10 mouse cellular contexts compared by ENCODE assay signal in genomic region chr12:108984471-108984870, GRCm38 (mm10).
DNase-seq lines count a peak whose midpoint lies in the region; ATAC-seq and TF ChIP-seq lines count a peak whose summit lies in the region.
"Had no signal": no experiment of that assay in that cellular context is flagged by ENCODE, and none has a peak within 500 bp of the region (broad histone marks: within the 10 kb centered on the region; RNA-seq: fewer than 3 reads in every experiment).

No protein-coding gene starts in this region.

- TF ChIP-seq CTCF in gastrocnemius, adult 2 months (IDR thresholded peaks at IDR 0.05), result no peak

- intact Hi-C loops in gastrocnemius, adult 2 months (cut with DNase I), result no loop called here

- H3K9me3 ChIP-seq in neural tube, embryonic 13.5 days, result no peaks in the 10 kb centered on the region

- no peak overlapping the region for H3K4me3 ChIP-seq in gastrocnemius, adult 2 months
- no peak overlapping the region for H3K4me3 ChIP-seq in neural tube, embryonic 13.5 days

- peak; percentile 44 for DNase-seq in gastrocnemius, adult 2 months
- no peak for DNase-seq in gastrocnemius, postnatal 4 days (ENCODE audit: low spot score in 2 of 2)
- DNase-seq in neural tube, embryonic 10.5 days (ENCODE audit: extremely low spot score, low spot score), result no peak
- peak; percentile 23 for DNase-seq in kidney, adult 9 months
- DNase-seq in frontal cortex, postnatal 10 days (ENCODE audit: low spot score in 2 of 2), result no peak
- no peak for DNase-seq in right cerebral cortex, postnatal 25 days
- DNase-seq in cerebellum, postnatal 4 days (ENCODE audit: low spot score in 2 of 2), result no peak
- DNase-seq: lung, embryonic 14.5 days had no signal

- peaks cover 45% of the 10 kb centered on the region for H3K4me1 ChIP-seq in neural tube, embryonic 13.5 days (replicated peaks)

- WGBS in neural tube, embryonic 13.5 days, result 61% methylated on average over 8 of the region's 8 CpGs

- no peaks in the 10 kb centered on the region for H3K36me3 ChIP-seq in neural tube, embryonic 13.5 days

- H3K9ac ChIP-seq in neural tube, embryonic 13.5 days, result no peak overlapping the region
- H3K9ac ChIP-seq: lung, embryonic 14.5 days had no signal

- H3K4me2 ChIP-seq in neural tube, embryonic 13.5 days, result no peak overlapping the region
- H3K4me2 ChIP-seq: lung, embryonic 14.5 days had no signal

- no peak overlapping the region for H3K27ac ChIP-seq in gastrocnemius, adult 2 months
- peak overlapping the region; percentile 24; the same call in 1 of the 2 replicates for H3K27ac ChIP-seq in neural tube, embryonic 13.5 days (replicated peaks)

- no peak for ATAC-seq in neural tube, embryonic 13.5 days (ENCODE audit: low read depth)

- no peaks in the 10 kb centered on the region for H3K27me3 ChIP-seq in neural tube, embryonic 13.5 days
- H3K27me3 ChIP-seq: CH12.LX had no signal

Comparison
In these comparisons a context has a peak if more than half of its experiments do, and no peak if none do; other contexts are left out.
1. DNase-seq: peak in gastrocnemius, adult 2 months (single experiment) and kidney, adult 9 months (single experiment); none in gastrocnemius, postnatal 4 days (0 of 2), neural tube, embryonic 10.5 days (single experiment), frontal cortex, postnatal 10 days (0 of 2), right cerebral cortex, postnatal 25 days (single experiment) and cerebellum, postnatal 4 days (0 of 2).